9 mouse cellular contexts compared by ENCODE assay signal in genomic region chr11:88394341-88395075, GRCm38 (mm10).
A peak's percentile ranks its signal among the peaks of the same experiment; 100 is the strongest.
DNase-seq lines count a peak whose midpoint lies in the region; ATAC-seq and TF ChIP-seq lines count a peak whose summit lies in the region.
"Had no signal": no experiment of that assay in that cellular context is flagged by ENCODE, and none has a peak within 500 bp of the region (broad histone marks: within the 10 kb centered on the region; RNA-seq: fewer than 3 reads in every experiment).

No protein-coding gene starts in this region.

- TF ChIP-seq POLR2A in heart, adult 2 months (IDR thresholded peaks at IDR 0.05; ENCODE audit: insufficient read depth, low read depth, low read length) = no peak

- DNase-seq in heart, adult 2 months = no peak
- no peak for DNase-seq in heart, postnatal 4 days
- peak; percentile 54 for DNase-seq in 3134 (ENCODE audit: extremely low read depth, insufficient read length, low spot score)
- no peak for DNase-seq in midbrain, embryonic 10.5 days (ENCODE audit: low spot score)
- DNase-seq in left cerebral cortex, adult 2 months (ENCODE audit: extremely low spot score in 1 of 2, low spot score in 2 of 2) = no peak
- no peak for DNase-seq in adrenal gland, postnatal 4 days (ENCODE audit: low spot score in 2 of 2)
- no peak for DNase-seq in layer of hippocampus, adult 2 months (ENCODE audit: low spot score in 2 of 2)
- DNase-seq: adrenal gland, adult 2 months had no signal

- H3K79me2 ChIP-seq in heart, adult 2 months (replicated peaks; ENCODE audit: control insufficient read depth, insufficient read depth, low read length) = no peaks in the 10 kb centered on the region

- no peak overlapping the region for H3K4me2 ChIP-seq in forebrain, embryonic 12.5 days

- H3K4me3 ChIP-seq in heart, adult 2 months = no peak overlapping the region
- no peak overlapping the region for H3K4me3 ChIP-seq in forebrain, embryonic 12.5 days (replicated peaks)
- H3K4me3 ChIP-seq in midbrain, embryonic 10.5 days = no peak overlapping the region
- H3K4me3 ChIP-seq in left cerebral cortex, adult 2 months = no peak overlapping the region
- H3K4me3 ChIP-seq in layer of hippocampus, adult 2 months = no peak overlapping the region

- no peak for TF ChIP-seq CTCF in heart, adult 2 months (IDR thresholded peaks at IDR 0.05)
- no peak for TF ChIP-seq CTCF in left cerebral cortex, adult 2 months (IDR thresholded peaks at IDR 0.05)
- no peak for TF ChIP-seq CTCF in layer of hippocampus, adult 2 months (conservative IDR thresholded peaks at IDR 0.05)

- 0 out of 2 replicates have a peak, but pooled peaks cover 2% of the 10 kb centered on the region for H3K36me3 ChIP-seq in heart, adult 2 months (ENCODE audit: control insufficient read depth, insufficient read depth, low read length)
- H3K36me3 ChIP-seq in forebrain, embryonic 12.5 days (replicated peaks) = peaks cover 15% of the 10 kb centered on the region
- peaks cover 82% of the 10 kb centered on the region for H3K36me3 ChIP-seq in midbrain, embryonic 10.5 days

- H3K27ac ChIP-seq in heart, adult 2 months = peak overlapping the region; percentile 23
- H3K27ac ChIP-seq in forebrain, embryonic 12.5 days = peak overlapping the region; percentile 73
- peak overlapping the region; percentile 68 for H3K27ac ChIP-seq in midbrain, embryonic 10.5 days (replicated peaks)
- no peak overlapping the region for H3K27ac ChIP-seq in left cerebral cortex, adult 2 months
- no peak overlapping the region for H3K27ac ChIP-seq in layer of hippocampus, adult 2 months

- ATAC-seq in forebrain, embryonic 12.5 days (ENCODE audit: low FRiP score) = peak; percentile 50; the same call in 1 of the 2 replicates

- H3K27me3 ChIP-seq in heart, adult 2 months (ENCODE audit: control insufficient read depth, insufficient read depth, low read length) = no peaks in the 10 kb centered on the region
- no peaks in the 10 kb centered on the region for H3K27me3 ChIP-seq in forebrain, embryonic 12.5 days
- no peaks in the 10 kb centered on the region for H3K27me3 ChIP-seq in midbrain, embryonic 10.5 days (ENCODE audit: low read depth, poor library complexity, severe bottlenecking)

- H3K9me3 ChIP-seq in forebrain, embryonic 12.5 days = no peaks in the 10 kb centered on the region
- no peaks in the 10 kb centered on the region for H3K9me3 ChIP-seq in midbrain, embryonic 10.5 days (replicated peaks)

- no peak overlapping the region for H3K9ac ChIP-seq in heart, adult 2 months (ENCODE audit: low read depth, low read length)
- H3K9ac ChIP-seq in forebrain, embryonic 12.5 days = no peak overlapping the region

- no peak for TF ChIP-seq EP300 in heart, adult 2 months (IDR thresholded peaks at IDR 0.05; ENCODE audit: insufficient read depth, low read depth, low read length)

- intact Hi-C loops in heart, adult 2 months (cut with DNase I) = no loop called here
- intact Hi-C loops in left cerebral cortex, adult 2 months (cut with DNase I) = no loop called here

- WGBS in heart, adult 2 months = 72% methylated on average over 19 of the region's 19 CpGs
- 66% methylated on average over 19 of the region's 19 CpGs for WGBS in forebrain, embryonic 12.5 days
- whole genome bisulfite sequencing in midbrain, embryonic 10.5 days = 80% methylated on average over 19 of the region's 19 CpGs

- peaks cover 10% of the 10 kb centered on the region for H3K4me1 ChIP-seq in heart, adult 2 months (ENCODE audit: control insufficient read depth, insufficient read depth, low read length)
- peaks cover 61% of the 10 kb centered on the region for H3K4me1 ChIP-seq in forebrain, embryonic 12.5 days
- peaks cover 34% of the 10 kb centered on the region for H3K4me1 ChIP-seq in midbrain, embryonic 10.5 days

Comparison
In these comparisons a context has a peak if more than half of its experiments do, and no peak if none do; other contexts are left out.
1. H3K27ac ChIP-seq: peak in heart, adult 2 months (single experiment), forebrain, embryonic 12.5 days (single experiment) and midbrain, embryonic 10.5 days (single experiment); none in left cerebral cortex, adult 2 months (single experiment) and layer of hippocampus, adult 2 months (single experiment).